Mouse (Mus musculus) kidney, adult 2 months (tissue): ENCODE measurements around the gene Slc44a1. TPM values are rescaled to one million over a fixed set of nuclear protein-coding genes. Genes with fewer than 3 reads are reported as not detected.

Source experiments
- DNase-seq: peaks from one replicate; pipeline ENCODE4 v3.0.0; 2021
- H3K27ac ChIP-seq: fragments of 200-500 bp; 2 replicates; pipeline ENCODE4 v1.5.1; 2012; ENCODE audit warnings: low read depth, low read length, control low read depth, inconsistent platforms; ENCODE audit not compliant: insufficient read depth
- H3K27me3 ChIP-seq: fragments of 200-500 bp; replicated peaks from 2 replicates; pipeline ENCODE4 v1.6.1; 2012; ENCODE audit warnings: mild to moderate bottlenecking, moderate library complexity, low read length, inconsistent platforms; ENCODE audit not compliant: control insufficient read depth, insufficient read depth
- H3K36me3 ChIP-seq: fragments of 200-500 bp; 2 replicates; pipeline ENCODE4 v1.6.1; 2012; ENCODE audit warnings: mild to moderate bottlenecking, moderate library complexity, low read length, inconsistent platforms; ENCODE audit not compliant: control insufficient read depth, insufficient read depth
- H3K4me1 ChIP-seq: fragments of 200-500 bp; 2 replicates; pipeline ENCODE4 v1.6.1; 2011; ENCODE audit warnings: low read length; ENCODE audit not compliant: control insufficient read depth, insufficient read depth
- H3K4me3 ChIP-seq: fragments of 200-500 bp; 2 replicates; pipeline ENCODE4 v1.5.1; 2011; ENCODE audit warnings: mild to moderate bottlenecking, low read depth, low read length, control low read depth; ENCODE audit not compliant: insufficient read depth
- CTCF ChIP-seq: fragments of 200-500 bp; conservative IDR thresholded peaks from 2 replicates; pipeline ENCODE4 v1.5.1; 2011; ENCODE audit warnings: low read depth, mild to moderate bottlenecking, control low read depth, low read length, moderate library complexity, mixed read lengths; ENCODE audit not compliant: insufficient read depth, insufficient read length
- POLR2A ChIP-seq: fragments of 200-500 bp; IDR thresholded peaks from one replicate; pipeline ENCODE4 v1.6.1; 2011; ENCODE audit warnings: low read depth, low read length, control low read depth
- WGBS: fragments of 180-500 bp; shearing (Covaris S2); methylation state at CpG from one replicate; pipeline ENCODE4 v1.1.7; 2018; 5-methylcytosine and 5-hydroxymethylcytosine counted together
- polyA plus RNA-seq: library from polyadenylated mRNA; depleted of rRNA; stranded (reverse); fragments of >200 nt; gene quantifications from 2 replicates; pipeline ENCODE4 v1.2.3, GENCODE M21; 2012

The Slc44a1 gene
- polyA plus RNA-seq, 1 experiment: 26.5 TPM

DNA sequence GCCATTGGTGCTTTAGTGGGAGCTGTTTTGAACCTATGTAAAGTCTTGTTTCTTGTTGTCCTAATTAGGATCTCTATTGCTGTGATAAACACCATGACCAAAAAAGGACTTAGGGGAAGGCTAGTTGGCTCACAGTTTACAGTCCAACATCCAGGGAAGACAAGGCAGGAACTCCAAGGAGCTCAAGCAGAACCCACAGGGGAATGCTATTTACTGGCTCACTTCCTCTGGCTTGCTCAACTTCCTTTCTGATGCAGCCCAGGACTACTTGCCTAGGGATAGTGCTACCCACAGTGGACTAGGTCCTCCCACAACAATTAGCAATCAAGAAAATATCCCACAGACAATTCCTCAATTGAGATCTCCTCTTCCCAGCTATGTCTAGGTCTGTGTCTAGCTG is 147.5 kb downstream of the Slc44a1 start:
- Histone ChIP-seq H3K4me3 (no peak overlapping the region), H3K36me3 (no peaks in the 10 kb centered on the region), H3K4me1 (peaks cover 6% of the 10 kb centered on the region; the same call in 1 of the 2 replicates), H3K27me3 (no peaks in the 10 kb centered on the region), H3K27ac (no peak overlapping the region)
- TF ChIP-seq POLR2A (no peak), CTCF (no peak)
- no peak for DNase-seq

DNA sequence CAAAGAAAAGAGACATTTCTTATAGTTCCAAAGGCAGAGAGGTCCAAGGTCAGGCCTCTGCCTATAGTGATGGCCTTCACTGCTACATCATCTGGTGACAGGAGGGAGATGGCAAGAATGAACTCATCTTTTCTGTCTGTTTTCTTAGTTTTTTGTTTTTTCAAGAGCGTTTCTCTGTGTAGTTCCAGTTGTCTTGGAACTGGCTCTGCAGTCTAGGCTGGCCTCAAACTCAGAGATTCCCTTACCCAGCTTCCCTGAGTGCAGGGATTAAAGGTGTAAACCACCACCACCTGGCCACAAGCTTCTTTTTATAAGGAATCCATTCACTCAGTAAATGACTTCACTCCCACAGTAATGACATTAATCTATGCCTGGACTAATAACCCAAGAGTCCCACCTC is 148.7 kb downstream of the Slc44a1 start:
- H3K27ac ChIP-seq: no peak overlapping the region
- no peak for DNase-seq
- H3K4me3 ChIP-seq: no peak overlapping the region
- no peaks in the 10 kb centered on the region for H3K36me3 ChIP-seq
- TF ChIP-seq POLR2A (no peak), CTCF (no peak)
- H3K27me3 ChIP-seq: no peaks in the 10 kb centered on the region
- peaks cover 6% of the 10 kb centered on the region; the same call in 1 of the 2 replicates for H3K4me1 ChIP-seq
- 82% methylated on average over 1 of the region's 1 CpGs for WGBS

DNA sequence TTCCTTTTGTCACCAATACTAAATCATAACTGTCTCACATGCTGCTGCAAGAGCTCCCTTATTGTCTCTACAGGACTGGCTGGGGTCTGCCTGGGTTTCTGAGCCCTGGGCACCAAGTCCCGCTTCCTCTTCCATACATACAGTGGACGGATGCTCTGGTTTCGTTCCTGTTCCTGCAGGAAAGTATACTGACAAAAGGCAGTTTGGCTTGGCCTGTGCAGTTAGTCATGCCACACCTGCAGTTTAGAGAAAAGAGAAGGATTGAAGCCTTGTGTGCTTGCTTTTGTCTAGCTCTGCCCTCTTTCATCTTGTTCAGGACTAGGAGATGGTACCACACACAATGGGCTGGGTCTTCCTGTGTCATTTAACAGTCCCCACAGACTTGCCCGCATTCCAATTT is 149.3 kb downstream of the Slc44a1 start:
- no peak for TF ChIP-seq CTCF
- no peak for TF ChIP-seq POLR2A
- WGBS: 88% methylated on average over 4 of the region's 4 CpGs
- peaks cover 6% of the 10 kb centered on the region; the same call in 1 of the 2 replicates for H3K4me1 ChIP-seq
- no peak overlapping the region for H3K4me3 ChIP-seq
- H3K27me3 ChIP-seq: no peaks in the 10 kb centered on the region
- DNase-seq: no peak
- no peak overlapping the region for H3K27ac ChIP-seq
- H3K36me3 ChIP-seq: no peaks in the 10 kb centered on the region

DNA sequence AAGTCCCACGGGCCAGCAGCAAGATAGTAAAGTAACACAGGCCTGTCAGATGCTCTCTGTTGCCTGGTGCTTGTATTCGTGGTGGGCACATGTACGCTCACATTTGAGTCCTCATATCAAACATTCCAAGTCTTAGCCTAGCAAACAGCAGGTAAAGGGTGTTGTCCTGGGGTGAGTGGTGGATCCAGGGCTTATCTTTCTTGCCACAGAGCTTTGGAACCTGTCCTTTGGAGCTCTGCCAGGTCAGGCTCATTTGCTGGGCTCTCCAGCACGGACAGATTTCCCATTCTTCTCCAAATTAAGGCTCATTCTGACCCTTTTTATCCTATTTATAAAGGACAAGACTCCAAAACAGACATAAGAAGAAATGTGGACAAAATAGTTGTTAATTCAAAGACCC is 149.9 kb downstream of the Slc44a1 start:
- Histone ChIP-seq H3K4me3 (no peak overlapping the region), H3K36me3 (no peaks in the 10 kb centered on the region), H3K4me1 (peaks cover 6% of the 10 kb centered on the region; the same call in 1 of the 2 replicates), H3K27ac (no peak overlapping the region), H3K27me3 (no peaks in the 10 kb centered on the region)
- TF ChIP-seq CTCF: no peak
- no peak for TF ChIP-seq POLR2A
- WGBS: 63% methylated on average over 4 of the region's 4 CpGs
- DNase-seq: peak; percentile 10

DNA sequence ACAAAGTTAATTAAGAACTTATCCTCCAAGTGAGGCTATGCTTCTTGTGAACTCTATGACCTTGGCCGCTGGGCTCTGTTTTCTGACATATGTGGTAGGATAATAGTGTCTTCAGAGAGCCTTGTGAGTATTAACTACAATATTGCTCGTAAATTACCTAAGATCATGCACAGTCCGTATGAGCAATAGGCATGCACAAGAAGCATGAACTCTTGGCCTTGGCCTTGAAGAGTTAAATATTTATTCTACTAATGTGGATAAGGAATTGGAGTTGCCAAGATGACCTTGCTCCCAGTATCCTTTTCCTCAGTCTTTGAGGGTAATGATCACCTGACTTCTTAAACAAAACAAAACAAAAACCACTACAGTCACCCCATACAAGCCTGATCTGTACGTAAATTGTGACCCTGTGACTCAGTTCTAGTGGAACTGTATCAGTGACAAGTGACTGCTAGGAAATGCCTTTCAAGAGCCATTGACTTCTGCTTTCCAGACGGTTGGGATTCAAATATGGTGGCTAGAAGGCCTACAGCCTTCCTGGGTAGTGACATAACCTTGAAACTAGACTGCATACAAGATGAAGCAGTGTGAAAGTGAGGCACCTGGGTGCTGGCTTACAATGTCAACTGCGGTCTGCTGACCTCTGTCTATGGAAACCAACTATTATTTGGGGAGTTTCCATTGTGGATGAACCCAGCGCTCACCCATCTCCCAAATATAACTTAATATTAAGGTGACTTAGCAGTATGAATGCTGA is 150.7 kb downstream of the Slc44a1 start:
- DNase-seq: peak; percentile 60
- Histone ChIP-seq H3K36me3 (no peaks in the 10 kb centered on the region), H3K4me1 (peaks cover 7% of the 10 kb centered on the region; the same call in 1 of the 2 replicates), H3K4me3 (no peak overlapping the region), H3K27ac (0 out of 2 replicates have a peak overlapping the region, but pooled peaks have one; percentile 36), H3K27me3 (no peaks in the 10 kb centered on the region)
- no peak for TF ChIP-seq CTCF
- TF ChIP-seq POLR2A: no peak
- 70% methylated on average over 7 of the region's 7 CpGs for WGBS

DNA sequence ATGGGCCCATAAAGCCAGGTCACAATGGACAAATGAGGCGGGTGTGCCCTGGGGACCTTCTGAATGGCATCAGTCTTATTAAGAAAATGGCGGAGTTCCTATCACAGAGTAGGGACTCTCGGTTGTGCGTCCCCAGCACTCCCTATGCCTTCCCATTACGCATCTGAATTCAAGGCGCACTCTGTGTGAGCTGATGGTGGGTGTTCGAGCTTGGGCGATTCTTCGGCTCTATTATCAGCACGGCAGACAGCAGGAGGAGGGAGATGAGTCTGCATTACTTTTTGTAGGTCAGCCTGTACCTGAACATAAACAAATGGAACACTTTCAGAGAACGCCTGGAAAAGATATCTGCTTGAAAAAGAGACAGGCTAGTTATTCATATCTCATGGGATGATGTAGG is 151.3 kb downstream of the Slc44a1 start:
- no peaks in the 10 kb centered on the region for H3K36me3 ChIP-seq
- no peak for DNase-seq
- TF ChIP-seq POLR2A (no peak), CTCF (no peak)
- H3K4me3 ChIP-seq: no peak overlapping the region
- peaks cover 11% of the 10 kb centered on the region; the same call in 1 of the 2 replicates for H3K4me1 ChIP-seq
- H3K27me3 ChIP-seq: no peaks in the 10 kb centered on the region
- 92% methylated on average over 11 of the region's 11 CpGs for WGBS
- no peak overlapping the region for H3K27ac ChIP-seq

DNA sequence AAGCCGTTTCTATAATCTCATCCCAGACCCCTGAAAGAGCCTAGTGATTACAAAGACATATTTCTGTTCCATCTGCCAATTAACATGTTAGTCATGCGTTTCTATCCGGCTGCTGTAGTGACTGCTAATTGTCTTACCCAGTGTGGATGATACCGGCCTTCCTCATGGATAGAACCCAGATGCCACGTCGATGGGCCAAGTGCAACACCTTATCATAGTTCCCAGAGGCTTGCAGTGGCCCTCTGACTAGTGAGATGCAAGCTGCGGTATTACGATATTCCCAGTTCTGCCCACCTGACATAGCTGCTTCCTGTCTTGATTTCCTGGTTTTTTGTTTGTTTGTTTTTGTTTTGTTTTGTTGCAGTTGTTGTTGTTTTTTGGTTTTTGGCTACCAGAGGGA is 151.7 kb downstream of the Slc44a1 start:
- Histone ChIP-seq H3K4me3 (no peak overlapping the region), H3K27ac (peak overlapping the region; percentile 87), H3K36me3 (no peaks in the 10 kb centered on the region), H3K27me3 (no peaks in the 10 kb centered on the region), H3K4me1 (peaks cover 13% of the 10 kb centered on the region; the same call in 1 of the 2 replicates)
- DNase-seq: no peak
- 71% methylated on average over 8 of the region's 8 CpGs for WGBS
- TF ChIP-seq POLR2A (no peak), CTCF (no peak)

DNA sequence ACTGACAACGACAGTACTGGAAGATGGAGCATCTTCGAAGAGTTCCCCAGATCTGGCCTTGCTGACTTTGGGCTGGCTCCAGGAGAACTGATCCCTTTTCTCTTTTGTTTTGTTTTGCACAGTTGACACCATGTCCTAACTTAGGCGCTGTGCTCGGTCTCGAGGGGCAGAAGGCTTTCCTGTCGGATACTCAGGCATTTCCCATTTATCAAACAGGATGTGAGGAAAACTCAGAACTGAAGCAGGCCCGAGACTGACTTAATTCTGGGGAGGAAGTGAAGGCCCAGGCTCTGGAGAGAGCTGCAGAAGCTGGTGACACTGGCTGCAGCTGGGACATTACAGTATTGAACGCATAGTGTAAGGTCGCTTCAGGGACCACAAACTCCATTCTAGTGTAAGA is 152.2 kb downstream of the Slc44a1 start:
- Histone ChIP-seq H3K4me1 (peaks cover 13% of the 10 kb centered on the region; the same call in 1 of the 2 replicates), H3K36me3 (no peaks in the 10 kb centered on the region), H3K27ac (peak overlapping the region; percentile 87), H3K4me3 (no peak overlapping the region), H3K27me3 (no peaks in the 10 kb centered on the region)
- TF ChIP-seq CTCF: no peak
- no peak for TF ChIP-seq POLR2A
- DNase-seq: peak; percentile 85
- 43% methylated on average over 9 of the region's 9 CpGs for WGBS
